24 mouse cellular contexts compared by ENCODE assay signal in the genomic region with DNA sequence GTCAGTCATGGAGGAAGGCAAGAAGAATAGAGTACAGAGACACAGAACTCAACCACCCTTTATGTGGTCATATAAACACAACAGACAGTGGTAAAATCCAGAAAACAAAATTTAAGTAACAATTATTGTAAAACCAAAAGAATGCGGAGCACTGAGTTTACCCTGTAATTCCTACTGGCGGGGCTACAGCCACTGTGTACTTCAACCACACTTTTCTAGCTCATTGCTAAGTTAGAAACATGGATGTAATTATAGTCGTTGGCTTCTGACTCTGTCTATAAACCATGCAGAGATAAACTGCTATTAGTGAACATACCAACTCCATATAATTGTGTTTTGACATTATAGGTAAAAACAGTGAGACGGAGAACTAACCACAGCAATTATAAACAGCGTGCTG.
DNase-seq lines count a peak whose midpoint lies in the region; ATAC-seq and TF ChIP-seq lines count a peak whose summit lies in the region.
"Had no signal": no experiment of that assay in that cellular context is flagged by ENCODE, and none has a peak within 500 bp of the region (broad histone marks: within the 10 kb centered on the region; RNA-seq: fewer than 3 reads in every experiment).

No protein-coding gene starts in this region.

- no peak overlapping the region for H3K4me3 ChIP-seq in embryonic facial prominence, embryonic 13.5 days
- H3K4me3 ChIP-seq in embryonic facial prominence, embryonic 10.5 days: no peak overlapping the region
- H3K4me3 ChIP-seq in heart, embryonic 11.5 days (ENCODE audit: low read depth, low read length): no peak overlapping the region
- no peak overlapping the region for H3K4me3 ChIP-seq in liver, postnatal 0 days (ENCODE audit: low read depth, low read length)
- no peak overlapping the region for H3K4me3 ChIP-seq in midbrain, embryonic 15.5 days
- H3K4me3 ChIP-seq: forebrain, embryonic 13.5 days; forebrain, embryonic 15.5 days had no signal

- no peak overlapping the region; the same call in 1 of the 2 replicates for H3K27ac ChIP-seq in embryonic facial prominence, embryonic 13.5 days
- H3K27ac ChIP-seq in embryonic facial prominence, embryonic 10.5 days (replicated peaks): no peak overlapping the region
- H3K27ac ChIP-seq in heart, embryonic 11.5 days (ENCODE audit: low read depth, low read length): no peak overlapping the region
- peak overlapping the region; percentile 34; the same call in 1 of the 2 replicates for H3K27ac ChIP-seq in liver, postnatal 0 days (ENCODE audit: low read depth)
- no peak overlapping the region for H3K27ac ChIP-seq in midbrain, embryonic 15.5 days
- H3K27ac ChIP-seq: forebrain, embryonic 13.5 days; forebrain, embryonic 15.5 days had no signal

- DNase-seq in embryonic facial prominence, embryonic 10.5 days (ENCODE audit: low spot score): no peak
- DNase-seq in heart, adult 11 months: peak; percentile 33
- no peak for DNase-seq in liver, postnatal 0 days
- DNase-seq in liver: no peak
- DNase-seq: adrenal gland, adult 8-10 months; adrenal gland, postnatal 14 days; adrenal gland, postnatal 36 days; B cell, adult 2 months; cerebellum, adult 11-12 months; cerebellum, adult 2 months; cerebellum, adult 9-10 months; cerebellum, postnatal 10 days; cerebellum, postnatal 25 days; forebrain, postnatal 0 days had no signal

- no peaks in the 10 kb centered on the region for H3K27me3 ChIP-seq in embryonic facial prominence, embryonic 13.5 days
- no peaks in the 10 kb centered on the region for H3K27me3 ChIP-seq in embryonic facial prominence, embryonic 10.5 days (replicated peaks; ENCODE audit: low read depth, poor library complexity, severe bottlenecking)
- H3K27me3 ChIP-seq in heart, embryonic 11.5 days (ENCODE audit: control insufficient read depth, insufficient read depth, low read length): no peaks in the 10 kb centered on the region
- no peaks in the 10 kb centered on the region for H3K27me3 ChIP-seq in liver, postnatal 0 days (ENCODE audit: insufficient read depth, low read length)
- H3K27me3 ChIP-seq in midbrain, embryonic 15.5 days (replicated peaks): no peaks in the 10 kb centered on the region
- H3K27me3 ChIP-seq: CH12.LX; forebrain, embryonic 13.5 days; forebrain, embryonic 15.5 days; Patski had no signal

- H3K4me2 ChIP-seq in embryonic facial prominence, embryonic 13.5 days: no peak overlapping the region
- H3K4me2 ChIP-seq in heart, embryonic 11.5 days: no peak overlapping the region
- H3K4me2 ChIP-seq in liver, postnatal 0 days (ENCODE audit: low read depth, low read length): no peak overlapping the region
- H3K4me2 ChIP-seq in midbrain, embryonic 15.5 days: no peak overlapping the region
- H3K4me2 ChIP-seq: forebrain, embryonic 13.5 days; forebrain, embryonic 15.5 days had no signal

- peaks cover 1% of the 10 kb centered on the region; the same call in 1 of the 2 replicates for H3K36me3 ChIP-seq in embryonic facial prominence, embryonic 13.5 days
- H3K36me3 ChIP-seq in embryonic facial prominence, embryonic 10.5 days (replicated peaks): no peaks in the 10 kb centered on the region
- H3K36me3 ChIP-seq in heart, embryonic 11.5 days (ENCODE audit: control insufficient read depth, insufficient read depth, low read length): no peaks in the 10 kb centered on the region; the same call in 1 of the 2 replicates
- H3K36me3 ChIP-seq in liver, postnatal 0 days (replicated peaks; ENCODE audit: insufficient read depth, low read length): no peaks in the 10 kb centered on the region
- H3K36me3 ChIP-seq in midbrain, embryonic 15.5 days (replicated peaks): no peaks in the 10 kb centered on the region
- H3K36me3 ChIP-seq: G1E had no signal

- TF ChIP-seq CTCF in liver, postnatal 0 days (IDR thresholded peaks at IDR 0.05; ENCODE audit: low read depth): no peak

- WGBS in embryonic facial prominence, embryonic 13.5 days: 32% methylated on average over 5 of the region's 5 CpGs
- WGBS in embryonic facial prominence, embryonic 10.5 days: 61% methylated on average over 5 of the region's 5 CpGs
- 77% methylated on average over 5 of the region's 5 CpGs for WGBS in heart, embryonic 11.5 days (ENCODE audit: insufficient replicate concordance)
- 73% methylated on average over 5 of the region's 5 CpGs for WGBS in liver, postnatal 0 days (ENCODE audit: insufficient replicate concordance)
- 84% methylated on average over 5 of the region's 5 CpGs for WGBS in midbrain, embryonic 15.5 days

- peaks cover 62% of the 10 kb centered on the region for H3K4me1 ChIP-seq in embryonic facial prominence, embryonic 13.5 days
- H3K4me1 ChIP-seq in embryonic facial prominence, embryonic 10.5 days: peaks cover 32% of the 10 kb centered on the region
- peaks cover 24% of the 10 kb centered on the region for H3K4me1 ChIP-seq in heart, embryonic 11.5 days (ENCODE audit: control insufficient read depth, insufficient read depth, low read length)
- peaks cover 15% of the 10 kb centered on the region for H3K4me1 ChIP-seq in liver, postnatal 0 days (ENCODE audit: insufficient read depth)
- peaks cover 6% of the 10 kb centered on the region; the same call in 1 of the 2 replicates for H3K4me1 ChIP-seq in midbrain, embryonic 15.5 days

- no peak overlapping the region for H3K9ac ChIP-seq in embryonic facial prominence, embryonic 13.5 days
- no peak overlapping the region for H3K9ac ChIP-seq in heart, embryonic 11.5 days (ENCODE audit: low read depth, low read length)
- no peak overlapping the region for H3K9ac ChIP-seq in liver, postnatal 0 days (replicated peaks)
- no peak overlapping the region for H3K9ac ChIP-seq in midbrain, embryonic 15.5 days
- H3K9ac ChIP-seq: forebrain, embryonic 13.5 days; forebrain, embryonic 15.5 days; forebrain, postnatal 0 days had no signal

- TF ChIP-seq EP300 in liver, postnatal 0 days (IDR thresholded peaks at IDR 0.05; ENCODE audit: low read depth): no peak

- no peaks in the 10 kb centered on the region for H3K9me3 ChIP-seq in embryonic facial prominence, embryonic 13.5 days
- no peaks in the 10 kb centered on the region for H3K9me3 ChIP-seq in embryonic facial prominence, embryonic 10.5 days
- no peaks in the 10 kb centered on the region for H3K9me3 ChIP-seq in heart, embryonic 11.5 days (replicated peaks; ENCODE audit: control insufficient read depth, low read length)
- H3K9me3 ChIP-seq in liver, postnatal 0 days (ENCODE audit: low read length): no peaks in the 10 kb centered on the region
- no peaks in the 10 kb centered on the region for H3K9me3 ChIP-seq in midbrain, embryonic 15.5 days
- H3K9me3 ChIP-seq: forebrain, embryonic 13.5 days; forebrain, embryonic 15.5 days had no signal

- 0 out of 2 replicates have a peak, but pooled peaks have one; percentile 62 for ATAC-seq in embryonic facial prominence, embryonic 13.5 days (ENCODE audit: insufficient number of reproducible peaks, insufficient read depth, low FRiP score, low TSS enrichment, low read depth)
- no peak for ATAC-seq in heart, embryonic 11.5 days (replicated peaks; ENCODE audit: insufficient number of reproducible peaks, low FRiP score, low TSS enrichment)
- no peak for ATAC-seq in liver, postnatal 0 days
- no peak for ATAC-seq in midbrain, embryonic 15.5 days (replicated peaks)
- ATAC-seq: activated CD4-positive, CD25-positive, alpha-beta regulatory T cell, adult 4 months; CD4-positive, CD25-positive, alpha-beta regulatory T cell, adult 4 months; forebrain, embryonic 13.5 days; forebrain, embryonic 15.5 days; forebrain, postnatal 0 days; Patski had no signal
